Mouse (Mus musculus): ENCODE measurements around the gene Rgs6. TPM values are rescaled to one million over a fixed set of nuclear protein-coding genes. Genes with fewer than 3 reads are reported as not detected.

The Rgs6 gene
- polyA plus RNA-seq, 1 experiment from 2014 or later: 16.7 TPM

GRCm38 (mm10) chr12:83141164-83141563 is 553.1 kb downstream of the Rgs6 start:
- no peaks in the 10 kb centered on the region for H3K27me3 ChIP-seq (replicated peaks; ENCODE audit: control insufficient read depth, insufficient read depth, low read length)
- H3K27ac ChIP-seq (ENCODE audit: low read length): no peak overlapping the region
- H3K4me2 ChIP-seq (ENCODE audit: low read length): no peak overlapping the region
- peaks cover 5% of the 10 kb centered on the region; the same call in 1 of the 2 replicates for H3K4me1 ChIP-seq (replicated peaks; ENCODE audit: control insufficient read depth, insufficient read depth, low read length)
- H3K9me3 ChIP-seq (ENCODE audit: control insufficient read depth, low read length): no peaks in the 10 kb centered on the region
- ATAC-seq: no peak
- H3K36me3 ChIP-seq (ENCODE audit: control insufficient read depth, insufficient read depth): no peaks in the 10 kb centered on the region
- no peak overlapping the region for H3K9ac ChIP-seq (replicated peaks; ENCODE audit: low read depth, low read length)
- H3K4me3 ChIP-seq (replicated peaks; ENCODE audit: low read length): no peak overlapping the region
- 57% methylated on average over 2 of the region's 2 CpGs for WGBS

- no peaks in the 10 kb centered on the region for H3K27me3 ChIP-seq (replicated peaks; ENCODE audit: control insufficient read depth, insufficient read depth, low read length)
- no peaks in the 10 kb centered on the region for H3K9me3 ChIP-seq (ENCODE audit: control insufficient read depth, low read length)
- 21% methylated on average over 2 of the region's 2 CpGs for WGBS
- no peak overlapping the region for H3K27ac ChIP-seq (ENCODE audit: low read length)
- no peak for ATAC-seq
- H3K4me2 ChIP-seq (ENCODE audit: low read length): no peak overlapping the region
- peaks cover 5% of the 10 kb centered on the region; the same call in 1 of the 2 replicates for H3K4me1 ChIP-seq (replicated peaks; ENCODE audit: control insufficient read depth, insufficient read depth, low read length)
- H3K36me3 ChIP-seq (ENCODE audit: control insufficient read depth, insufficient read depth): no peaks in the 10 kb centered on the region
- no peak overlapping the region for H3K9ac ChIP-seq (replicated peaks; ENCODE audit: low read depth, low read length)
- H3K4me3 ChIP-seq (replicated peaks; ENCODE audit: low read length): no peak overlapping the region
Observed at GRCm38 (mm10) chr12:83142507-83142906, 554.4 kb downstream of the Rgs6 start.

GRCm38 (mm10) chr12:83143071-83143470 is 555.0 kb downstream of the Rgs6 start:
- H3K9me3 ChIP-seq (ENCODE audit: control insufficient read depth, low read length): no peaks in the 10 kb centered on the region
- 39% methylated on average over 3 of the region's 3 CpGs for WGBS
- no peak overlapping the region for H3K9ac ChIP-seq (replicated peaks; ENCODE audit: low read depth, low read length)
- H3K4me2 ChIP-seq (ENCODE audit: low read length): no peak overlapping the region
- no peaks in the 10 kb centered on the region for H3K27me3 ChIP-seq (replicated peaks; ENCODE audit: control insufficient read depth, insufficient read depth, low read length)
- H3K27ac ChIP-seq (ENCODE audit: low read length): no peak overlapping the region
- no peak for ATAC-seq
- no peaks in the 10 kb centered on the region for H3K36me3 ChIP-seq (ENCODE audit: control insufficient read depth, insufficient read depth)
- no peak overlapping the region for H3K4me3 ChIP-seq (replicated peaks; ENCODE audit: low read length)
- peaks cover 5% of the 10 kb centered on the region; the same call in 1 of the 2 replicates for H3K4me1 ChIP-seq (replicated peaks; ENCODE audit: control insufficient read depth, insufficient read depth, low read length)

- Histone ChIP-seq H3K4me3 (replicated peaks; ENCODE audit: low read length) (no peak overlapping the region), H3K27ac (ENCODE audit: low read length) (no peak overlapping the region), H3K9me3 (ENCODE audit: control insufficient read depth, low read length) (no peaks in the 10 kb centered on the region), H3K4me2 (ENCODE audit: low read length) (no peak overlapping the region), H3K9ac (replicated peaks; ENCODE audit: low read depth, low read length) (no peak overlapping the region), H3K27me3 (replicated peaks; ENCODE audit: control insufficient read depth, insufficient read depth, low read length) (no peaks in the 10 kb centered on the region), H3K4me1 (replicated peaks; ENCODE audit: control insufficient read depth, insufficient read depth, low read length) (peaks cover 5% of the 10 kb centered on the region; the same call in 1 of the 2 replicates), H3K36me3 (ENCODE audit: control insufficient read depth, insufficient read depth) (no peaks in the 10 kb centered on the region)
- no peak for ATAC-seq
- WGBS: 80% methylated on average over 1 of the region's 1 CpGs
Observed at GRCm38 (mm10) chr12:83143574-83143973, 555.5 kb downstream of the Rgs6 start.

DNA sequence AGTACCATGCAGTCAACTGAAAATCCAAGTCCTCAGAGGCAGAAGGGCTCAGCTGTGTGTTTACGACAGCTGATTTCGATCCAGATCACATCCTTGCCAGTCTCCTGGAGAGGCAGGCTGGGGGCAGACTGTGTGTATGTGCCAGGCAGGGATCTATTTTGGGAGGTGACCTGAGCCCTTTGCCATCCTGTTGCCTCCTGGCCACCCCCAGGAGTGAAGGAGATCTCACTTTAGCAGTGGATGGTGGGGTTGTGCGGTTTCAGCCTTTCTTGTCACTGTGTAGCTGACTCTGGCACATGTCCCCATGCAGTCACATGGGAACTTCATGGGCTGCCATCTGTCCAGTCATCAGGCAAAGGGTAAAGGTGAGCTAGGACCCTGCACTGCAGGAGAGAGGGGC is 557.0 kb downstream of the Rgs6 start:
- H3K36me3 ChIP-seq (ENCODE audit: control insufficient read depth, insufficient read depth): no peaks in the 10 kb centered on the region
- no peak overlapping the region for H3K27ac ChIP-seq (ENCODE audit: low read length)
- peaks cover 5% of the 10 kb centered on the region; the same call in 1 of the 2 replicates for H3K4me1 ChIP-seq (replicated peaks; ENCODE audit: control insufficient read depth, insufficient read depth, low read length)
- no peak overlapping the region for H3K9ac ChIP-seq (replicated peaks; ENCODE audit: low read depth, low read length)
- no peak overlapping the region for H3K4me2 ChIP-seq (ENCODE audit: low read length)
- WGBS: 61% methylated on average over 3 of the region's 3 CpGs
- no peaks in the 10 kb centered on the region for H3K9me3 ChIP-seq (ENCODE audit: control insufficient read depth, low read length)
- H3K27me3 ChIP-seq (replicated peaks; ENCODE audit: control insufficient read depth, insufficient read depth, low read length): no peaks in the 10 kb centered on the region
- H3K4me3 ChIP-seq (replicated peaks; ENCODE audit: low read length): no peak overlapping the region
- no peak for ATAC-seq

GRCm38 (mm10) chr12:83145902-83146301 is 557.8 kb downstream of the Rgs6 start:
- no peak overlapping the region for H3K9ac ChIP-seq (replicated peaks; ENCODE audit: low read depth, low read length)
- H3K9me3 ChIP-seq (ENCODE audit: control insufficient read depth, low read length): no peaks in the 10 kb centered on the region
- H3K4me3 ChIP-seq (replicated peaks; ENCODE audit: low read length): no peak overlapping the region
- H3K27me3 ChIP-seq (replicated peaks; ENCODE audit: control insufficient read depth, insufficient read depth, low read length): no peaks in the 10 kb centered on the region
- no peak for ATAC-seq
- no peak overlapping the region for H3K27ac ChIP-seq (ENCODE audit: low read length)
- 63% methylated on average over 3 of the region's 3 CpGs for WGBS
- no peak overlapping the region for H3K4me2 ChIP-seq (ENCODE audit: low read length)
- H3K36me3 ChIP-seq (ENCODE audit: control insufficient read depth, insufficient read depth): no peaks in the 10 kb centered on the region
- H3K4me1 ChIP-seq (replicated peaks; ENCODE audit: control insufficient read depth, insufficient read depth, low read length): peaks cover 5% of the 10 kb centered on the region; the same call in 1 of the 2 replicates

DNA sequence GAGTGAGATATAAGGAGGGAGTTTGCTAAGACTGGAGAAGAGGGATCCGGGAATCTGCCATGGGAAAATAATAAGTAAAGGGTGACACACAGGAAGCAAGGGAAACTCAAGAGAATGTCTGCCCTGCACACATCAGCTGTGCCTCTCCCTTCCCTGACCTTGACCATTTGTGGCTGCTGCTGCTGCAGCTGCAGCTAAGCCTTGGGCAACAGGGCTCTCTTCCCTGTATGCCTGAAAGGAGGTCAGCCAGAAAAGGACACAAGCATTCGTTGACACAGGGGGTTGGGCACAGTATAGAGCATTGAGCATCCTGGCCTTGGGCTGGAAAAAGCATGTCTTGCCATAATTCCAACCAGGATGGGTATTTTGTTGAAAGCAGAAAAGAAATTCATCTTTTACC is 558.8 kb downstream of the Rgs6 start:
- H3K4me1 ChIP-seq (replicated peaks; ENCODE audit: control insufficient read depth, insufficient read depth, low read length): peaks cover 5% of the 10 kb centered on the region; the same call in 1 of the 2 replicates
- 79% methylated on average over 2 of the region's 2 CpGs for WGBS
- no peaks in the 10 kb centered on the region for H3K27me3 ChIP-seq (replicated peaks; ENCODE audit: control insufficient read depth, insufficient read depth, low read length)
- no peak overlapping the region for H3K4me2 ChIP-seq (ENCODE audit: low read length)
- H3K4me3 ChIP-seq (replicated peaks; ENCODE audit: low read length): no peak overlapping the region
- ATAC-seq: no peak
- H3K36me3 ChIP-seq (ENCODE audit: control insufficient read depth, insufficient read depth): no peaks in the 10 kb centered on the region
- H3K9ac ChIP-seq (replicated peaks; ENCODE audit: low read depth, low read length): no peak overlapping the region
- H3K9me3 ChIP-seq (ENCODE audit: control insufficient read depth, low read length): no peaks in the 10 kb centered on the region
- H3K27ac ChIP-seq (ENCODE audit: low read length): no peak overlapping the region

GRCm38 (mm10) chr12:83150030-83150429 is 561.9 kb downstream of the Rgs6 start:
- no peak overlapping the region for H3K4me3 ChIP-seq (replicated peaks; ENCODE audit: low read length)
- peaks cover 5% of the 10 kb centered on the region; the same call in 1 of the 2 replicates for H3K4me1 ChIP-seq (replicated peaks; ENCODE audit: control insufficient read depth, insufficient read depth, low read length)
- H3K27me3 ChIP-seq (replicated peaks; ENCODE audit: control insufficient read depth, insufficient read depth, low read length): no peaks in the 10 kb centered on the region
- no peak overlapping the region for H3K27ac ChIP-seq (ENCODE audit: low read length)
- H3K9ac ChIP-seq (replicated peaks; ENCODE audit: low read depth, low read length): no peak overlapping the region
- ATAC-seq: no peak
- no peaks in the 10 kb centered on the region for H3K9me3 ChIP-seq (ENCODE audit: control insufficient read depth, low read length)
- WGBS: 82% methylated on average over 7 of the region's 7 CpGs
- no peaks in the 10 kb centered on the region for H3K36me3 ChIP-seq (ENCODE audit: control insufficient read depth, insufficient read depth)
- H3K4me2 ChIP-seq (ENCODE audit: low read length): no peak overlapping the region

DNA sequence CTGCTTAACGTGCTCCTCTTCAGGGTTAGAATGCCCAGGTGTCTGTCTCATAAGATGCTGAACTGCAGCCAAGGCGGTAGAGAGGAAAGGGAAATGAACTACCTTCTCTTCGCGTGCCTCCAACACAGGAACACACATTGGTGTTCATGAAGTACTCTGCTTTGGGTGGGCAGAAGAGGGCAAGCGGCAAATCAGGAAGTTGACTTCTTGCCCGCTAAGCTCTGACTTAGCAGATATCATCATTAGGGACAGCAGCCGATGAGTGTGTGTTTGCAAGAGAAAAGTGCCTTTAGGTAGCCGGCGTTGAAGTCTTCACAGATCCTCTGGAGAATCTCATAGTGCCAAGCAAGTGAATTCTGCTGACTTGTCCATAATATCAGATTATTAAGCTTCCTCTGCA is 562.7 kb downstream of the Rgs6 start:
- Histone ChIP-seq H3K9me3 (ENCODE audit: control insufficient read depth, low read length) (no peaks in the 10 kb centered on the region), H3K36me3 (ENCODE audit: control insufficient read depth, insufficient read depth) (no peaks in the 10 kb centered on the region)
- no peak for ATAC-seq

GRCm38 (mm10) chr12:83151474-83151873 is 563.4 kb downstream of the Rgs6 start:
- 68% methylated on average over 2 of the region's 2 CpGs for WGBS
- no peaks in the 10 kb centered on the region for H3K9me3 ChIP-seq (ENCODE audit: control insufficient read depth, low read length)
- H3K27ac ChIP-seq (ENCODE audit: low read length): no peak overlapping the region
- no peaks in the 10 kb centered on the region for H3K4me1 ChIP-seq (replicated peaks; ENCODE audit: control insufficient read depth, insufficient read depth, low read length)
- no peaks in the 10 kb centered on the region for H3K27me3 ChIP-seq (replicated peaks; ENCODE audit: control insufficient read depth, insufficient read depth, low read length)
- no peaks in the 10 kb centered on the region for H3K36me3 ChIP-seq (ENCODE audit: control insufficient read depth, insufficient read depth)
- H3K4me3 ChIP-seq (replicated peaks; ENCODE audit: low read length): no peak overlapping the region
- no peak overlapping the region for H3K9ac ChIP-seq (replicated peaks; ENCODE audit: low read depth, low read length)
- H3K4me2 ChIP-seq (ENCODE audit: low read length): no peak overlapping the region
- ATAC-seq: no peak

More for the DNA sequence above, 562.7 kb downstream of the Rgs6 start:
- H3K4me2 ChIP-seq (ENCODE audit: low read length): no peak overlapping the region
- H3K4me3 ChIP-seq (replicated peaks; ENCODE audit: low read length): no peak overlapping the region
- WGBS: 92% methylated on average over 9 of the region's 9 CpGs
- no peak overlapping the region for H3K27ac ChIP-seq (ENCODE audit: low read length)
- no peaks in the 10 kb centered on the region for H3K27me3 ChIP-seq (replicated peaks; ENCODE audit: control insufficient read depth, insufficient read depth, low read length)
- H3K4me1 ChIP-seq (replicated peaks; ENCODE audit: control insufficient read depth, insufficient read depth, low read length): no peaks in the 10 kb centered on the region
- H3K9ac ChIP-seq (replicated peaks; ENCODE audit: low read depth, low read length): no peak overlapping the region
